9 mouse cellular contexts compared by ENCODE assay signal in genomic region chr9:110684100-110684831, GRCm38 (mm10). TPM values are rescaled to one million over a fixed set of nuclear protein-coding genes. Genes with fewer than 3 reads are reported as not detected.
DNase-seq lines count a peak whose midpoint lies in the region; ATAC-seq lines count a peak whose summit lies in the region.
"Had no signal": no experiment of that assay in that cellular context is flagged by ENCODE, and none has a peak within 500 bp of the region (broad histone marks: within the 10 kb centered on the region; RNA-seq: fewer than 3 reads in every experiment).

No protein-coding gene starts in this region.

- 68% methylated on average over 6 of the region's 6 CpGs for WGBS in embryonic facial prominence, embryonic 13.5 days
- 85% methylated on average over 6 of the region's 6 CpGs for WGBS in embryonic facial prominence, embryonic 10.5 days
- 77% methylated on average over 6 of the region's 6 CpGs for WGBS in limb, embryonic 13.5 days
- WGBS in neural tube, embryonic 14.5 days, result 48% methylated on average over 6 of the region's 6 CpGs

- H3K9me3 ChIP-seq in embryonic facial prominence, embryonic 13.5 days, result no peaks in the 10 kb centered on the region
- H3K9me3 ChIP-seq in embryonic facial prominence, embryonic 10.5 days, result no peaks in the 10 kb centered on the region
- no peaks in the 10 kb centered on the region for H3K9me3 ChIP-seq in limb, embryonic 13.5 days
- no peaks in the 10 kb centered on the region for H3K9me3 ChIP-seq in neural tube, embryonic 14.5 days (ENCODE audit: control insufficient read depth, low read length)

- peak overlapping the region; percentile 41; the same call in 1 of the 2 replicates for H3K9ac ChIP-seq in embryonic facial prominence, embryonic 13.5 days
- peak overlapping the region; percentile 26; the same call in 1 of the 2 replicates for H3K9ac ChIP-seq in limb, embryonic 13.5 days
- H3K9ac ChIP-seq in neural tube, embryonic 14.5 days (replicated peaks; ENCODE audit: low read depth, low read length), result 0 out of 2 replicates have a peak overlapping the region, but pooled peaks have one; percentile 2

- H3K36me3 ChIP-seq in embryonic facial prominence, embryonic 13.5 days, result peaks cover 3% of the 10 kb centered on the region
- H3K36me3 ChIP-seq in embryonic facial prominence, embryonic 10.5 days (replicated peaks), result peaks cover 13% of the 10 kb centered on the region
- H3K36me3 ChIP-seq in limb, embryonic 13.5 days, result no peaks in the 10 kb centered on the region
- no peaks in the 10 kb centered on the region for H3K36me3 ChIP-seq in neural tube, embryonic 14.5 days (ENCODE audit: control insufficient read depth, insufficient read depth, low read length)

- DNase-seq in embryonic facial prominence, embryonic 10.5 days (ENCODE audit: low spot score), result no peak
- peak; percentile 97 for DNase-seq in heart, adult 11 months
- peak; percentile 95 for DNase-seq in kidney, adult 11 months
- peak; percentile 73 to 81 for DNase-seq in urinary bladder, postnatal 36 days (ENCODE audit: low spot score in 2 of 2)

- ATAC-seq in embryonic facial prominence, embryonic 13.5 days (ENCODE audit: insufficient number of reproducible peaks, insufficient read depth, low FRiP score, low TSS enrichment, low read depth), result peak; percentile 64; the same call in 1 of the 2 replicates
- peak; percentile 65 for ATAC-seq in cerebellum, adult (ENCODE audit: insufficient number of reproducible peaks, low FRiP score, low TSS enrichment)
- ATAC-seq in limb, embryonic 13.5 days (ENCODE audit: low FRiP score, low read depth), result peak; percentile 55; the same call in 1 of the 2 replicates
- peak; percentile 44; the same call in 1 of the 2 replicates for ATAC-seq in neural tube, embryonic 14.5 days (ENCODE audit: low read depth)

- no peak overlapping the region for H3K4me2 ChIP-seq in embryonic facial prominence, embryonic 13.5 days
- H3K4me2 ChIP-seq in limb, embryonic 13.5 days (replicated peaks), result 0 out of 2 replicates have a peak overlapping the region, but pooled peaks have one; percentile 16
- no peak overlapping the region for H3K4me2 ChIP-seq in neural tube, embryonic 14.5 days (ENCODE audit: low read depth, low read length)

- no peaks in the 10 kb centered on the region for H3K27me3 ChIP-seq in embryonic facial prominence, embryonic 13.5 days
- H3K27me3 ChIP-seq in embryonic facial prominence, embryonic 10.5 days (replicated peaks; ENCODE audit: low read depth, poor library complexity, severe bottlenecking), result no peaks in the 10 kb centered on the region
- no peaks in the 10 kb centered on the region for H3K27me3 ChIP-seq in limb, embryonic 13.5 days
- H3K27me3 ChIP-seq in neural tube, embryonic 14.5 days (ENCODE audit: control insufficient read depth, insufficient read depth, low read length), result no peaks in the 10 kb centered on the region
- H3K27me3 ChIP-seq: CH12.LX had no signal

- H3K4me1 ChIP-seq in embryonic facial prominence, embryonic 13.5 days, result peaks cover 44% of the 10 kb centered on the region
- peaks cover 52% of the 10 kb centered on the region for H3K4me1 ChIP-seq in embryonic facial prominence, embryonic 10.5 days
- H3K4me1 ChIP-seq in limb, embryonic 13.5 days, result peaks cover 29% of the 10 kb centered on the region
- H3K4me1 ChIP-seq in neural tube, embryonic 14.5 days (ENCODE audit: control insufficient read depth, insufficient read depth, low read length), result peaks cover 24% of the 10 kb centered on the region

- peak overlapping the region; percentile 66 for H3K27ac ChIP-seq in embryonic facial prominence, embryonic 13.5 days
- no peak overlapping the region for H3K27ac ChIP-seq in embryonic facial prominence, embryonic 10.5 days (replicated peaks)
- peak overlapping the region; percentile 58; the same call in 1 of the 2 replicates for H3K27ac ChIP-seq in limb, embryonic 13.5 days
- H3K27ac ChIP-seq in neural tube, embryonic 14.5 days (ENCODE audit: low read depth, low read length), result peak overlapping the region; percentile 60

- no peak overlapping the region for H3K4me3 ChIP-seq in embryonic facial prominence, embryonic 13.5 days
- H3K4me3 ChIP-seq in embryonic facial prominence, embryonic 10.5 days, result no peak overlapping the region
- H3K4me3 ChIP-seq in limb, embryonic 13.5 days, result no peak overlapping the region
- no peak overlapping the region for H3K4me3 ChIP-seq in neural tube, embryonic 14.5 days (ENCODE audit: low read depth, low read length)

RNA-seq across cellular contexts. Expression of gene Ccdc12, which starts 28.0 kb away (rescaled TPM):
- polyA plus RNA-seq in embryonic facial prominence, embryonic 13.5 days (2015; fragmentation: Nextera tagmentation; extraction: Ambion mirVana), result 101 and 123 TPM in 2 replicates
- polyA plus RNA-seq in embryonic facial prominence, embryonic 10.5 days (2016; fragmentation: Nextera tagmentation; extraction: Ambion mirVana), result 174 and 177 TPM in 2 replicates
- 106 and 107 TPM in 2 replicates for polyA plus RNA-seq in limb, embryonic 13.5 days (2015; fragmentation: Nextera tagmentation; extraction: Ambion mirVana)
- 101 and 112 TPM in 2 replicates for polyA plus RNA-seq in neural tube, embryonic 14.5 days (2014; fragmentation: Nextera tagmentation; extraction: Ambion mirVana)

RNA-seq across cellular contexts. Expression of gene Nbeal2, which starts 30.3 kb away (rescaled TPM):
- polyA plus RNA-seq in embryonic facial prominence, embryonic 13.5 days (2015; fragmentation: Nextera tagmentation; extraction: Ambion mirVana), result 1.8 and 2.4 TPM in 2 replicates
- polyA plus RNA-seq in embryonic facial prominence, embryonic 10.5 days (2016; fragmentation: Nextera tagmentation; extraction: Ambion mirVana), result 1.9 and 2.0 TPM in 2 replicates
- 0.75 and 0.76 TPM in 2 replicates for polyA plus RNA-seq in limb, embryonic 13.5 days (2015; fragmentation: Nextera tagmentation; extraction: Ambion mirVana)
- polyA plus RNA-seq in neural tube, embryonic 14.5 days (2014; fragmentation: Nextera tagmentation; extraction: Ambion mirVana), result 4.8 and 5.0 TPM in 2 replicates

RNA-seq across cellular contexts. Expression of gene Myl3, which starts 57.4 kb away (rescaled TPM):
- 1.6 and 12.3 TPM in 2 replicates for polyA plus RNA-seq in embryonic facial prominence, embryonic 13.5 days (2015; fragmentation: Nextera tagmentation; extraction: Ambion mirVana)
- 0.86 and 4.4 TPM in 2 replicates for polyA plus RNA-seq in embryonic facial prominence, embryonic 10.5 days (2016; fragmentation: Nextera tagmentation; extraction: Ambion mirVana)
- polyA plus RNA-seq in limb, embryonic 13.5 days (2015; fragmentation: Nextera tagmentation; extraction: Ambion mirVana), result 3.5 and 4.8 TPM in 2 replicates
- 0.50 and 0.66 TPM in 2 replicates for polyA plus RNA-seq in neural tube, embryonic 14.5 days (2014; fragmentation: Nextera tagmentation; extraction: Ambion mirVana)
